Mouse (Mus musculus): ENCODE results near the gene Tab1.

Gene Tab1

DNA sequence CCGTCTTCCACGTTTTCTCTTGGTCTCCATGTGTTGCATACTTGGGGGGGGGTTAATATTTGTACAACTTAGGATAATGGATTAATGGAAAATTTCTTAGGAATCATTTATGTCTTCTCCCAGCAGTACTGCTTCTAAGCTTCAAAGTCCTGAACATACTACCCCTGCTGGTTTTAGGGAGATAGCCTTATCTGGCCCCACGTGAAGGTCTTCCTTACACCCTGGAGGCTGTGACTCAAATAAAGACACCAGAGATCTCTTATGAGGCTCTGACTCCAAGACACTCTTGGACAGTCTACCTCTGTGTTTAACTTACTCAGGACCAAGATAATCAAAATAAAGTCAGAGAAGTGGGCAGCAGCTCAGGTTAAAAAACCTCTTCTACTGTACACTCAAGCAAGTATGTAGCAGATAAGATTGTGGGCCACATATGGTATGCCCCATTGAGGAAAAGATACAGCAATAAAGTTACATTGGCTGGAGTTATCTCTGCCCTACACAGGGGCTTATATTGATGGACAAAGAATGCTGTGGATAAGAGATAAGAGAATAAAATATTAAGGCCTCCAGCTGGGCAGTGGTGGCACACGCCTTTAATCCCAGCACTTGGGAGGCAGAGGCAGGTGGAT lies 49.3 kb downstream of the Tab1 start:
- in situ Hi-C loops (cut with MboI; ENCODE audit: unreplicated experiment in 2 of 2): no loop called here

DNA sequence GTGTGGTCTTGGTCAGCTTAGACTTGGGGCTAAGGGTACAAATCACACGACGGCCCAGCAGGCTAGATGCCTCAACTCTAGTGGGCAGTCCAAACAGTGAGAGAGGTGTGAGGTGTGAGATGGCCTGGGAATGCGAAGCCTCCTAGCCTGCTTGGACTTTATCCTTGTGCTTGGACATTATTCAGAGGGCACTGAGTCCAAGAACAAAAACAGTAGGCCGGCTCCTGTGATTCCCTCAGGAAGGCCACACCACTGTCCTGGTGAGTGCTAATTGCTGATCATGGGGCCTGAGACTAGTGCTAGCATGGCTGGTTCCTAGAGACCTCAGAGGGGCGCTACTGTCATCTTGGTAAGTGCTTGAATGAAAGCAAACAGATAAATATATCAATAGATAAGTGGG lies 56.0 kb downstream of the Tab1 start:
- in situ Hi-C loops (cut with MboI; ENCODE audit: unreplicated experiment in 2 of 2): no loop called here

DNA sequence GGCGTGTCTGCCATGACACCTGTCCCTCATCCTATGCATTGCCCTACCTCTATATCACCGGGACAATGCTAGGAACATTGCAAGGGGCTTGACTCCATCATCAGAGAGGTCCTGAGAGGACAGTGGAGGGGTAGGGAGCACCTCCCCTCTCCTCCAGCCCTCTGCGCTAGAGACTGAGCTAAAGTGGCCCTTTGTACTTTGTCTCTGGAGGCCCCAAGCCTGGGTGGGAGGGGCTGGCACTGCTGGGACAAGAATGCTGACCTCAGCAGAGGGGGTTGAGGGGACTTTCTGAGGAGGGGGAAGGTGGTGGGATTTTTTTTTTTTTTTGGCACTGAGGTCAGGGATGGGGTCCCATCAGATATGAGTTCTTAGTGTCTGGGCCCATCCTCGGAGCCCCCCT lies 57.1 kb downstream of the Tab1 start:
- in situ Hi-C loops (cut with MboI; ENCODE audit: unreplicated experiment in 2 of 2): no loop called here

DNA sequence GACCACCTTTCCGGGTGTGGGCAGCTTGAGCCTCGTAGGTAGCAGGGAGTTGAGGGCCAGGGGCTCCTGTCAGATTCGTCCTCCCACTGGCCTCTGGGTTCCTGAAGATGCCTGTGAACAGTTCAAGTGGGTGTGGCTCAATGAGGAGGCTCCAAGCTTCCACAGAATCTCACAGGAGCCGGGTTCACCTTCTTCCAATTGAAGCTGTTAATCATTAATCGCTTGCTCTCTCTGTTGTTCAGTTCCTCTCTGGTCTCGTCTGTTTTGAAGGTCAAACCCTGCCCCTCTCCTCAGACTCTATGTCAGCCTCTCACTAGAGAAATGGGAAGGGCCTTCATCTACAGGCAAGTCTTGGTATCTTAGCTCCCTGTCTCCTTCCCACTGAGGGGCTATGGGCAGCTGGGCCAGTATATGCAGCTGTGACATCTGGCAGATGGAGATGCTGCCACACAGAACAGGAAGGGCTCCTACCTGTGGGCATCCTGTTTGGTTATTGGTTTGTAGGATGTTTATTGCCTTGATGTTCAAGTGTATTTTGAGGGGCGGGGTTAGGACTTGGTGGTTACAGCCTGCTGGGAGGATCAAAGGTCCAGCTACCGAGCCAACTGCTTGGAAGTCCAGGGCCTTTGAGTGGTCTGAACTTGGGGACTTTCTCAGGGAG lies 58.8 kb downstream of the Tab1 start:
- in situ Hi-C loops (cut with MboI; ENCODE audit: unreplicated experiment in 2 of 2): no loop called here

DNA sequence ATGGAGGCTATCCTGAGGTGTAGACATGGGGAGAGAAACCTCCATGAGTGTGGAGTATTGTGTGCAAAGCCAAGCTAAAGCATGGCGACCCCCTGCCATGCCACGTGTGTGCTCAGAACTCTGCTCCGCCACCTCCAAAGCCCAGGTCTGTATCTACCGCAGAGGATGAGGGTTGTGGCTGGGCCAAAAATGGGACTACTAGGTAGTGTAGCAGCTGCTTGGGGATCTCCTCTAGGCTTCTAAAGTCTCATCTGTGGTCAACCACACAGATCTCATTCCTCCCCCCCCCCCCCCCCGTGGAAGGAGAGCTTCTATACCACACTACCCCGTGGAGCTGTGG lies 59.3 kb downstream of the Tab1 start:
- in situ Hi-C loops (cut with MboI; ENCODE audit: unreplicated experiment in 2 of 2): no loop called here

DNA sequence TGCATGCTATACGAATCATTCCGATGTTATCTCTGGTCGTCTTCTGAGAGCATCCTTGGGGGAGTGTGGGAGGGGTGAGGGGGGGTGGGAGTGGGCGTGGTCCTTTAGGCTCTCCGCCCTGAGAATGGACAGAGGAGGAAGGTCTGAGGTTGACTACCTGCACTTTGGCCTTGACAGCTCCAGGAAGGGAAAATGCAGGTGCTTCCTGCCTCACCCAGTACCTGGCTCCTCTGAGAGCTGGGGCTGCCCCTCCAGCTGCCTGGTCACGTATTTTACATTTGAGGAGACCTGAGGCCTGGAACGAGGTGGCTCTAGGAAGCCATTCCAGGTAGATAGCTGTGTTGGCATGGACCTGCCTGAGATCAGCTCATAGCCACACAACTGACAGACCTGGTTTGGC lies 59.9 kb downstream of the Tab1 start:
- in situ Hi-C loops (cut with MboI; ENCODE audit: unreplicated experiment in 2 of 2): no loop called here

DNA sequence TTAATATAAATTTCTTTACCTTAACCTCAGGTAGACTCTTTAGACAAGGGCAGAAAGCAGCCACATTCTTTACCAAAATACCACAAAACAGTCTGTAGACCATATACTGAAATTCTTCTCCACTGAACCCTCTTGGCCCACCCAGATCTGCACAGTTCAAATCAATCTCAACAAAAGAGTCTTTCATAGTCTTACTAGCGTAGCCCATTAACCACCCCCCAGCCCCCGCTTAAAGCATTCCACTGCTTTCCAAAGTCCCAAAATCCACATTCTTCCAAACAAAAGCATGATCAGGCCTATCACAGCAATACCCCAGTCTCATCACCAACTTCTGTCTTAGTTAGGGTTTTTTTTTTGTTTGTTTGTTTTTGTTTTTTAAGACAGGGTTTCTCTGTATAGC lies 66.6 kb downstream of the Tab1 start:
- in situ Hi-C loops (cut with MboI; ENCODE audit: unreplicated experiment in 2 of 2): no loop called here

DNA sequence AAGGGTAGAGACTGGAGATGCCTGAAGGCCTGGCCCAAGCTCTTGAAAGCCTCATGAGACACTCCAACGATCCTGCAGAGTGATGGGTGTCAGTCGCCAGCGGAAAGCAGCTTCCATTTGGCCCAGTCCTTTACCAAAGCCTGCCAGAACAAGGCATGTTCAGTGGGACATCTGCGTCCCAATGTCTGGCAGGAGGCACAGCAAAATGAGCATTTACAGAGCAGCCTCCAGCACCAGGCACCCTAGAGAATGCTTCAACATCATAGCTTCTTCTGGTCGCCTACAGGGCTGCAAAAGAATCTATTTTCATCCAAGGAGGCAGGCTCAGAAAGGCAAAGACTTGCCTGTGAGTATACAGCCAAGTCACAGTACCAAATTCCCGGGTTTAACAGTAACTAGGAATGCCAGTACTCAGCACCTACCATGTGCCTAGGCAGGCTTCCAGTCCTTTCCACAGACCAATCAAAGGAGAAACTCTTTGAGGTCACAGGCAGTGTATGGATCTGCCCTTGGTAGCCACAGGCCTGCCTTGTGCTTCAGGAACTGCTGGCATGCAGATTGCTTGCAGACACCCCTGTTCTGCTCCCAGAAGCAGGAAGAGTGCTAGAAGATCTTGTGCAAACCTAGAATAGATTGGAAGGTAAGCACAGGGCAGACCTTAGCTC lies 69.3 kb downstream of the Tab1 start:
- in situ Hi-C loops (cut with MboI; ENCODE audit: unreplicated experiment in 2 of 2): no loop called here

DNA sequence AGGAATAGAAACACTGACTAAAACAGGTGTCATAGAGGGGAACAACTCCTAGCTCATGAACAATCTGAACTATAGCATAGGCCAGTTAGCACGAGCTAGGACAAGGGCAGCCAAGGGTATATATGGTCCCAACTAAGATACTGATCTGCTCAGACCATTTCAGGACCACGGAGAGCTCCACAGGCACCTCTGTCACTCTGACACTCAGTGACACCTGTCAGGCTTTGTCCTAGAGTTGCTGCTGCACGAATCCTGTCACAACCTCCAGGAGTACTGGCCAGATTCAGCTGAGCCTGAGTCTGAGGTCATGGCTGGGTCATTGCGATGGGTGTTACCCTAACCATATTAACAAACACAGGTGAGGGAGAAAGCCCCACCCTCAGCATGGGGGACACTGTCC lies 70.5 kb downstream of the Tab1 start:
- in situ Hi-C loops (cut with MboI; ENCODE audit: unreplicated experiment in 2 of 2): no loop called here

DNA sequence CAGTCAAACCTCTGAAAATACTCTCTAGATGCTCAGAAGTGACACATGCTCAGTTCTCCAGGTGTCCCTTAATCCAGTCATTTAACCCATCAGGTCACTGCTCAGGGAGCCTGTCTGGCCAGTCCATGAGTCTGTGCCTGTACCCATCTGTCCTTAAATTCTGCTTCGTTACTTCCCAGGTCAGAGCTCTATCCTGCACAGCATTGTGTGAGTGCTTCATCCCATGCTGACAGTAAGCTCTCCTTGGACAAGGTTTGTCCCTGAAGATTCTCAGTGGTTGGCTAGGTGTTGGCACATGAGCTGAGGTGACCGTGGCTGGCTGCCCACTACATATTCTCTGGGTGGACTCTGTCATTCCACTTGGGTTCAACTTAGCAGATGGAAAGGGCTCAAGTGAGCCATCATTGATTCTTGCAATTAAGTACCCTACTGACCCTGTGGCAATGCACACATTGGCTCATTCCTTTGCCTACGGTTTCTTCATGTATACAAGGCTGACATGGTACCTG lies 73.2 kb downstream of the Tab1 start:
- in situ Hi-C loops (cut with MboI; ENCODE audit: unreplicated experiment in 2 of 2): no loop called here

DNA sequence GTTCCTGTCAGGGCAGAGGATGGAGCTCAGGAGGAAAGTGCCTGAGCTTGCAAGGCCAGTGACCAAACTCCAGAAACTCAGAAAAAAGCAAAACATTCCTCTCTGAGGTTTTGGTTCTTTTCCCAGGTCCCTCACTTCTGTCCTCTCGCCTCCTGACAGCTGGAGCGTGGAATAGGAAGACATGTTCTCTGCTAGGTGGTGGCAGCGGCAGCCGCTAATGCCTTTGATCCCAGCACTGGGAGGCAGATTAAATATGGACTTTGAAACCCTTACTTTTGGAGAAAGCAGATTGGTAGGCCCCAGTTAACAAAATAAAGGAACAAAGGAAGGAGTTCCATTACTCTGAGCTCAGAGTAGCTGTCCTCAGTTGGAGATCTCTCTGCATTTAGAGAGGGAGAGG lies 75.5 kb downstream of the Tab1 start:
- in situ Hi-C loops (cut with MboI; ENCODE audit: unreplicated experiment in 2 of 2): no loop called here

Data from v-Abl transformed pro-B cells (cell line).